Mouse (Mus musculus): ENCODE data around the gene Sfxn3.

GRCm38 (mm10) chr19:44999647-45000046 lies 47.7 kb upstream of the Sfxn3 start:
- TF ChIP-seq CTCF (IDR thresholded peaks at IDR 0.05; ENCODE audit: low read depth) (no peak), EP300 (IDR thresholded peaks at IDR 0.05; ENCODE audit: low read depth) (no peak)

Data from liver, embryonic 14.5 days (tissue).